Mouse (Mus musculus) limb, embryonic 14.5 days (tissue): ENCODE measurements around the gene Sytl3. TPM values are rescaled to one million over a fixed set of nuclear protein-coding genes. Genes with fewer than 3 reads are reported as not detected.

Experiments used
- ATAC-seq: fragments of 200-750 bp; cut with Nextera tagmentation; 2 replicates; pipeline ENCODE4 v1.8.0; 2017; ENCODE audit warnings: low read depth, moderate number of reproducible peaks, moderate TSS enrichment; ENCODE audit not compliant: low FRiP score
- DNase-seq: peaks from one replicate; pipeline ENCODE4 v3.0.0-alpha.2; 2015; ENCODE audit warnings: low spot score
- H3K27ac ChIP-seq: fragments of 300-500 bp; sonication (generic); replicated peaks from 2 replicates; pipeline ENCODE4 v1.5.1; 2014; ENCODE audit warnings: low read depth, mild to moderate bottlenecking, low read length, moderate library complexity, mixed read lengths
- H3K27me3 ChIP-seq: fragments of 300-500 bp; sonication (generic); 2 replicates; pipeline ENCODE4 v1.6.1; 2014; ENCODE audit warnings: low read length, mixed read lengths; ENCODE audit not compliant: control insufficient read depth, insufficient read depth
- H3K36me3 ChIP-seq: fragments of 300-500 bp; sonication (generic); 2 replicates; pipeline ENCODE4 v1.6.1; 2014; ENCODE audit warnings: mild to moderate bottlenecking, low read length, moderate library complexity, mixed read lengths; ENCODE audit not compliant: control insufficient read depth, insufficient read depth
- H3K4me1 ChIP-seq: fragments of 300-500 bp; sonication (generic); 2 replicates; pipeline ENCODE4 v1.6.1; 2014; ENCODE audit warnings: antibody characterized with exemption, low read length, mixed read lengths; ENCODE audit not compliant: control insufficient read depth, insufficient read depth
- H3K4me2 ChIP-seq: fragments of 300-500 bp; sonication (generic); replicated peaks from 2 replicates; pipeline ENCODE4 v1.6.1; 2014; ENCODE audit warnings: low read depth, mild to moderate bottlenecking, low read length, moderate library complexity; ENCODE audit not compliant: severe bottlenecking
- H3K4me3 ChIP-seq: fragments of 300-500 bp; sonication (generic); replicated peaks from 2 replicates; pipeline ENCODE4 v1.5.1; 2014; ENCODE audit warnings: low read length
- H3K9ac ChIP-seq: fragments of 300-500 bp; sonication (generic); 2 replicates; pipeline ENCODE4 v1.6.1; 2014; ENCODE audit warnings: mild to moderate bottlenecking, low read depth, low read length, moderate library complexity; ENCODE audit not compliant: severe bottlenecking
- H3K9me3 ChIP-seq: fragments of 300-500 bp; sonication (generic); 2 replicates; pipeline ENCODE4 v1.6.1; 2016; ENCODE audit warnings: low read length; ENCODE audit not compliant: control insufficient read depth
- POLR2A ChIP-seq: fragments of 200-500 bp; IDR thresholded peaks from 2 replicates; pipeline ENCODE4 v1.8.0; 2012; ENCODE audit warnings: inconsistent platforms, mild to moderate bottlenecking, moderate library complexity, borderline replicate concordance; ENCODE audit not compliant: insufficient read depth, insufficient read length; ENCODE audit errors: extremely low read depth
- WGBS: fragments of 180-500 bp; shearing (Covaris S2); extraction: QIAGEN DNeasy Blood & Tissue Kit; methylation state at CpG from one replicate; pipeline ENCODE4 v1.1.7; 2014; 5-methylcytosine and 5-hydroxymethylcytosine counted together
- polyA plus RNA-seq, 2 experiments: library from polyadenylated mRNA; depleted of rRNA in 1 of 2; stranded (reverse) in 1 of 2; unstranded in 1 of 2; fragments of >200 nt; fragmentation: Nextera tagmentation in 1 of 2; extraction: Ambion mirVana in 1 of 2; gene quantifications; 2 replicates each; pipeline versions ENCODE4 v1.2.1 to v1.2.3; 2012 to 2014

Gene Sytl3
- polyA plus RNA-seq, 2 experiments: 0.10 to 0.26 TPM

GRCm38 (mm10) chr17:6727996-6728610, 69.2 kb downstream of the Sytl3 start:
- no peak for DNase-seq
- WGBS: 92% methylated on average over 12 of the region's 12 CpGs

GRCm38 (mm10) chr17:6729244-6729742, 70.4 kb downstream of the Sytl3 start:
- Histone ChIP-seq H3K9me3 (no peaks in the 10 kb centered on the region), H3K4me2 (no peak overlapping the region), H3K4me1 (no peaks in the 10 kb centered on the region), H3K27me3 (no peaks in the 10 kb centered on the region), H3K27ac (0 out of 2 replicates have a peak overlapping the region, but pooled peaks have one; percentile 2), H3K9ac (no peak overlapping the region), H3K36me3 (no peaks in the 10 kb centered on the region), H3K4me3 (no peak overlapping the region)
- 20% methylated on average over 6 of the region's 6 CpGs for WGBS
- no peak for ATAC-seq
- no peak for TF ChIP-seq POLR2A
- no peak for DNase-seq

More at GRCm38 (mm10) chr17:6727996-6728610, 69.2 kb downstream of the Sytl3 start:
- Histone ChIP-seq H3K4me3 (no peak overlapping the region), H3K4me2 (no peak overlapping the region), H3K9me3 (no peaks in the 10 kb centered on the region), H3K27me3 (no peaks in the 10 kb centered on the region), H3K9ac (no peak overlapping the region), H3K36me3 (no peaks in the 10 kb centered on the region), H3K4me1 (no peaks in the 10 kb centered on the region), H3K27ac (no peak overlapping the region)
- ATAC-seq: no peak
- no peak for TF ChIP-seq POLR2A

GRCm38 (mm10) chr17:6731132-6731531, 72.2 kb downstream of the Sytl3 start:
- Histone ChIP-seq H3K4me3 (no peak overlapping the region), H3K9ac (no peak overlapping the region), H3K36me3 (no peaks in the 10 kb centered on the region), H3K27ac (no peak overlapping the region), H3K9me3 (no peaks in the 10 kb centered on the region), H3K4me1 (no peaks in the 10 kb centered on the region; the same call in 1 of the 2 replicates), H3K4me2 (no peak overlapping the region), H3K27me3 (no peaks in the 10 kb centered on the region)
- no peak for TF ChIP-seq POLR2A
- WGBS: 79% methylated on average over 8 of the region's 8 CpGs
- no peak for ATAC-seq
- no peak for DNase-seq

GRCm38 (mm10) chr17:6731634-6732033, 72.7 kb downstream of the Sytl3 start:
- WGBS: 88% methylated on average over 12 of the region's 12 CpGs

GRCm38 (mm10) chr17:6732665-6733064, 73.8 kb downstream of the Sytl3 start:
- ATAC-seq (no peak), DNase-seq (no peak)
- H3K9me3 ChIP-seq: no peaks in the 10 kb centered on the region
- no peak overlapping the region for H3K9ac ChIP-seq
- no peaks in the 10 kb centered on the region for H3K36me3 ChIP-seq
- 89% methylated on average over 4 of the region's 4 CpGs for WGBS
- H3K4me3 ChIP-seq: no peak overlapping the region
- no peak overlapping the region for H3K27ac ChIP-seq
- H3K4me2 ChIP-seq: no peak overlapping the region
- no peaks in the 10 kb centered on the region for H3K27me3 ChIP-seq
- TF ChIP-seq POLR2A: no peak
- peaks cover 5% of the 10 kb centered on the region; the same call in 1 of the 2 replicates for H3K4me1 ChIP-seq

More at GRCm38 (mm10) chr17:6731634-6732033, 72.7 kb downstream of the Sytl3 start:
- H3K4me3 ChIP-seq: no peak overlapping the region
- DNase-seq (no peak), ATAC-seq (no peak)
- H3K9me3 ChIP-seq: no peaks in the 10 kb centered on the region
- H3K27ac ChIP-seq: no peak overlapping the region
- TF ChIP-seq POLR2A: no peak
- no peak overlapping the region for H3K9ac ChIP-seq
- H3K4me2 ChIP-seq: no peak overlapping the region
- peaks cover 5% of the 10 kb centered on the region; the same call in 1 of the 2 replicates for H3K4me1 ChIP-seq
- H3K36me3 ChIP-seq: no peaks in the 10 kb centered on the region
- no peaks in the 10 kb centered on the region for H3K27me3 ChIP-seq
